Mouse (Mus musculus): Measurements from ENCODE around the gene Klk1b22. TPM values are rescaled to one million over a fixed set of nuclear protein-coding genes. Genes with fewer than 3 reads are reported as not detected.
"Not testable (repeated sequence)": the region's sequence is repeated elsewhere in the genome, so short reads cannot be mapped to it uniquely, and the experiment has no call there.

Klk1b22 gene
- not detected for total RNA-seq (2021)
- long read RNA-seq, experiment 1 = 0 reads
- long read RNA-seq, experiment 2 = 0 reads

- no peak for DNase-seq (ENCODE audit: low spot score in 2 of 2)
Measured at GRCm38 (mm10) chr7:44112373-44112772, at the start of gene Klk1b22. Gene Klk1b22, plus strand, starts transcription at chr7:44112673.

DNA sequence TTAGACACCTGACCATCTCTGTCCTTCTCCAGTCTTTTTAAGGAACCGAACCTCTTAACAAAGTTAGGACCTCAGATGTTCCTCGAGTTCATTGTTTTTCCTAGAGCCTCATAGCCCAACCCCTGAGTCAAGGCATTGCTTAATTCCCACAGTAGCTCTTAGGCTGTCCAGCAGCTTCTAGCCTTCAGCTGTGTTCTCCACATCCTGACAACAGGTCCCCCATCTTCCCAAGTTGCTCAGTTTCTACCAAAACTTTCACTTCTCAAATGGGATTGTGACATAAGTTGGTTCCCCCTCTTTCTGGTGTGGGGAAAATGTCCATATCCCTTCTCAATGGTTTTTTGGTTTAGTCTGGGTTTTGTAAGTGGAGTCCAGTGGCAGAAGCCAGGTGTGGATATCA lies 40.4 kb upstream of the Klk1b22 start:
- DNase-seq (ENCODE audit: low spot score in 2 of 2) = no peak

- no peak for DNase-seq (ENCODE audit: low spot score in 2 of 2)
Measured at GRCm38 (mm10) chr7:44077703-44078102, 34.8 kb upstream of the Klk1b22 start.

GRCm38 (mm10) chr7:44096111-44096510 lies 16.4 kb upstream of the Klk1b22 start:
- DNase-seq (ENCODE audit: low spot score in 2 of 2) = no peak

DNA sequence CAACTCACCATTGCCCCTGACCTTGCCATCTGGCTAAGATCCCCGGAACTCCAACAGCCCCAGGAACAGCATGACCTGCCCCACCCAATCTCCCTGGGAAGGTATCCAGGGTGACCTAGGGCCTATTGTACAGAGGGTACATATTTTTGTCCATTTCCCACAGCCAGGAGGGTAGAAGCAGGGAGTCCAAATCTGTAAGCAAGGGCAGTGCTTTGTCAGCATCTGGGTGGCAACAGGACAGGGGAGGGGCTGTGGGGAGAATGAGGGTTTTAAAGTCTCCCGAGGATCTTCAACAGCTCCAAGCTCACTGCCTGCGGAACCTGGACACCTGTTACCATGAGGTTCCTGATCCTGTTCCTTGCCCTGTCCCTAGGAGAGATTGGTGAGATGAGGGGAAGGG lies 10.4 kb upstream of the Klk1b22 start, which contains the start of gene Klk1b21:
Gene Klk1b21, plus strand, starts transcription at position 301 of the 400 bp plus-strand sequence.
- DNase-seq (ENCODE audit: low spot score in 2 of 2) = not testable (repeated sequence)

- no peak for DNase-seq (ENCODE audit: low spot score in 2 of 2)
Measured at GRCm38 (mm10) chr7:44123445-44123844, 11.0 kb downstream of the Klk1b22 start.

DNA sequence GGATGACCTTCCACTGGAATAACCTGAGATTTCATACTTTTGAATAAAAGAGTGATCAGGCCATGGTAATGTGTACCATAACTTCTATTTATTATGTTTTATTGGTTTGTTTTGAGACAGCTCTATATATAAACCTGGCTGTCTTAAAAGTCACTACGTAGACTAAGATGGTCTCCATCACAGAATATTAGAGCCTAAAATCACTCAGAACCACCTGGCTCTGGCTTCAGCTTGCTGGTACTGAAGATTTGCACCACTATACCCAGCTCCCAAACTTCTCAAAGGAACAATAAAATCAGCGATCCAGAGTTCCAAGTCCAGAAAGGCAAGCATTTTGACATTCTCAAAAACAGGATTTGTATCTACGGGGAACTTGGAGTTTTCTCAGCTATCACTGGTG lies 24.0 kb downstream of the Klk1b22 start, which contains the start of gene Klk1b16:
Gene Klk1b16, plus strand, starts transcription at position 301 of the 400 bp plus-strand sequence.
- no peak for DNase-seq (ENCODE audit: low spot score in 2 of 2)

Other genes with a start within 250 kb of the Klk1b22 start
- gene Klk4, start 231.5 kb upstream of the Klk1b22 start, total RNA-seq (2021) = not detected
- not detected for gene Klk15, start 178.9 kb upstream of the Klk1b22 start, total RNA-seq (2021)
- not detected for gene Klk1b8, start 162.0 kb upstream of the Klk1b22 start, total RNA-seq (2021)
- not detected for gene Klk1b1, start 145.9 kb upstream of the Klk1b22 start, total RNA-seq (2021)
- gene Klk1b9, start 136.6 kb upstream of the Klk1b22 start, total RNA-seq (2021) = not detected
- gene Klk1b11, start 116.8 kb upstream of the Klk1b22 start, total RNA-seq (2021) = not detected
- not detected for gene Klk1b26, start 100.5 kb upstream of the Klk1b22 start, total RNA-seq (2021)
- not detected for gene Klk1b27, start 60.4 kb upstream of the Klk1b22 start, total RNA-seq (2021)
- not detected for gene Klk1b21, start 10.3 kb upstream of the Klk1b22 start, total RNA-seq (2021)
- gene Klk1b16, start 24.1 kb downstream of the Klk1b22 start, total RNA-seq (2021) = not detected
- gene Klk1b24, start 75.6 kb downstream of the Klk1b22 start, total RNA-seq (2021) = not detected
- not detected for gene Klk1b3, start 85.5 kb downstream of the Klk1b22 start, total RNA-seq (2021)
- not detected for gene Klk1b4, start 94.8 kb downstream of the Klk1b22 start, total RNA-seq (2021)
- not detected for gene Klk1b5, start 103.3 kb downstream of the Klk1b22 start, total RNA-seq (2021)
- gene Klk1, start 112.7 kb downstream of the Klk1b22 start, total RNA-seq (2021) = not detected
- not detected for gene Gm36864, start 123.5 kb downstream of the Klk1b22 start, total RNA-seq (2021)
- 1 to 10 TPM; 1.1 to 1.2 TPM for gene 1700028J19Rik, start 134.0 kb downstream of the Klk1b22 start, total RNA-seq (2021)
- gene 2410002F23Rik, start 134.0 kb downstream of the Klk1b22 start, total RNA-seq (2021) = 10 to 100 TPM; 68.6 to 71.1 TPM
- not detected for gene Acp4, start 144.7 kb downstream of the Klk1b22 start, total RNA-seq (2021)
- gene Gm15517, start 148.8 kb downstream of the Klk1b22 start, total RNA-seq (2021) = not detected
- gene Clec11a, start 194.2 kb downstream of the Klk1b22 start, total RNA-seq (2021) = 1 to 10 TPM; 3.4 to 3.7 TPM
- 100 to 1,000 TPM; 519 to 589 TPM for gene Shank1, start 197.6 kb downstream of the Klk1b22 start, total RNA-seq (2021)